Mouse (Mus musculus) gastrocnemius, adult 8-10 months (tissue): ENCODE measurements at regions not wholly inside any gene's neighbourhood (a gene's known extent, or its start where the extent isn't known, plus 50 kb on each side); places are given as distances from the start of the nearest gene placed in this dataset.

Experiments
- DNase-seq, 2 experiments: peaks; one replicate each; pipeline ENCODE4 v3.0.0; 2022; ENCODE audit warnings: low spot score in 2 of 2

GRCm38 (mm10) chr13:59927379-59928111, 104.6 kb upstream of the Tut7 start:
- no peak for DNase-seq

- no peak for DNase-seq
These were observed 103.0 kb upstream of the Tut7 start for GRCm38 (mm10) chr13:59925845-59926481.

- DNase-seq = no peak
These were observed 94.2 kb upstream of the Tut7 start for GRCm38 (mm10) chr13:59917185-59917584.

GRCm38 (mm10) chr13:59916166-59917044, 93.5 kb upstream of the Tut7 start:
- no peak for DNase-seq

- DNase-seq = no peak
These were observed 92.8 kb upstream of the Tut7 start for GRCm38 (mm10) chr13:59915734-59916133.

- DNase-seq = no peak
These were observed 87.5 kb upstream of the Tut7 start for GRCm38 (mm10) chr13:59910179-59911071.

GRCm38 (mm10) chr13:59909400-59909799, 86.5 kb upstream of the Tut7 start:
- no peak for DNase-seq

GRCm38 (mm10) chr13:59908786-59909185, 85.8 kb upstream of the Tut7 start:
- DNase-seq = no peak

- DNase-seq = no peak
These were observed 82.5 kb upstream of the Tut7 start for GRCm38 (mm10) chr13:59905488-59905887.

- no peak for DNase-seq
These were observed 81.5 kb upstream of the Tut7 start for GRCm38 (mm10) chr13:59904415-59904814.

GRCm38 (mm10) chr13:59899521-59899920, 76.6 kb upstream of the Tut7 start:
- no peak for DNase-seq

GRCm38 (mm10) chr13:59895754-59896153, 72.8 kb upstream of the Tut7 start:
- DNase-seq = no peak

- no peak for DNase-seq
These were observed 71.1 kb upstream of the Tut7 start for GRCm38 (mm10) chr13:59894094-59894493.

GRCm38 (mm10) chr13:59892961-59893360, 70.0 kb upstream of the Tut7 start:
- no peak for DNase-seq

- DNase-seq = no peak
These were observed 69.4 kb upstream of the Tut7 start for GRCm38 (mm10) chr13:59892340-59892739.

GRCm38 (mm10) chr13:59891737-59892136, 68.8 kb upstream of the Tut7 start:
- DNase-seq = no peak

GRCm38 (mm10) chr13:59889468-59890117, 66.6 kb upstream of the Tut7 start:
- peak in 1 of 2 experiments; percentile 18 for DNase-seq

- DNase-seq = no peak
These were observed 65.4 kb upstream of the Tut7 start for GRCm38 (mm10) chr13:59888038-59889016.

GRCm38 (mm10) chr13:59887306-59887705, 64.4 kb upstream of the Tut7 start:
- DNase-seq = no peak
